Mouse (Mus musculus): ENCODE data around the gene Tanc2.

- TF ChIP-seq CTCF (IDR thresholded peaks at IDR 0.05; ENCODE audit: low read depth) = no peak
- no peak for TF ChIP-seq EP300 (IDR thresholded peaks at IDR 0.05; ENCODE audit: low read depth)
These were observed 374.9 kb downstream of the Tanc2 start for GRCm38 (mm10) chr11:105964691-105965090.

Measured in heart, postnatal 0 days (tissue).